Mouse (Mus musculus) liver, adult 2 months (tissue): Measurements from ENCODE around the gene Dusp16.

Experiments
- CTCF ChIP-seq: fragments of 200-500 bp; IDR thresholded peaks from 2 replicates; pipeline ENCODE4 v1.5.1; 2011; ENCODE audit warnings: low read depth, low read length, control low read depth
- POLR2A ChIP-seq: fragments of 200-500 bp; IDR thresholded peaks from 2 replicates; pipeline ENCODE4 v1.6.1; 2011; ENCODE audit warnings: low read length, control low read depth; ENCODE audit not compliant: insufficient read depth; ENCODE audit errors: extremely low read depth

DNA sequence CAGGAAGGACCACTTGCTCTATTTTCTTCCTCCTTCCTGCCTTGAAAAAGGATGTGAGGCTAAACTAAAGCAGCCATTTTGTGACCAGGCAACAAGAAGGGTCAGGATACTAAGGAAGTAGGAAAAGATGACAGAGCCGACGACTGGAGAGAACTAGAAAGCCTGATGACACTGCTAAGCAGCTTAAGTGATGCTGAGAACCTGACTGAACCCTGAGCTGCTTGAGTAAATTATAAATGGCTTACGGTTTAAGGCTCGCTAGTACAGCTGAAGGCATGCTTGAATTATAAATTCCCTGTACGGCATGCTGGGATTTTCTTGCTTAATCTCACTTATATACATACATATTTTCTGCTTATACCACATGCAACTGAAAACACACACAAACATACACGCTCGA, 9.5 kb downstream of the Dusp16 start:
- TF ChIP-seq CTCF = no peak
- no peak for TF ChIP-seq POLR2A
